Mouse (Mus musculus) intestine, postnatal 0 days (tissue): ENCODE data around the gene Adgrl4. TPM values are rescaled to one million over a fixed set of nuclear protein-coding genes. Genes with fewer than 3 reads are reported as not detected.

Experiments used
- ATAC-seq: fragments of 200-750 bp; cut with Nextera tagmentation; 2 replicates; pipeline ENCODE4 v1.8.0; 2017; ENCODE audit warnings: mild to moderate bottlenecking, moderate TSS enrichment, moderate library complexity
- H3K27ac ChIP-seq: fragments of 300-500 bp; sonication (generic); 2 replicates; pipeline ENCODE4 v1.5.1; 2014; ENCODE audit warnings: mild to moderate bottlenecking, low read depth, low read length, moderate library complexity
- H3K27me3 ChIP-seq: fragments of 300-500 bp; sonication (generic); replicated peaks from 2 replicates; pipeline ENCODE4 v1.6.1; 2014; ENCODE audit warnings: low read length, mixed read lengths; ENCODE audit not compliant: control insufficient read depth, insufficient read depth
- H3K36me3 ChIP-seq: fragments of 300-500 bp; sonication (generic); 2 replicates; pipeline ENCODE4 v1.6.1; 2014; ENCODE audit warnings: mild to moderate bottlenecking, moderate library complexity; ENCODE audit not compliant: control insufficient read depth, insufficient read depth
- H3K4me1 ChIP-seq: fragments of 300-500 bp; sonication (generic); replicated peaks from 2 replicates; pipeline ENCODE4 v1.6.1; 2014; ENCODE audit warnings: antibody characterized with exemption, low read length, mixed read lengths; ENCODE audit not compliant: control insufficient read depth, insufficient read depth
- H3K4me2 ChIP-seq: fragments of 300-500 bp; sonication (generic); replicated peaks from 2 replicates; pipeline ENCODE4 v1.6.1; 2014; ENCODE audit warnings: low read depth, mild to moderate bottlenecking, moderate library complexity
- H3K4me3 ChIP-seq: fragments of 300-500 bp; sonication (generic); 2 replicates; pipeline ENCODE4 v1.5.1; 2014; ENCODE audit warnings: low read depth, low read length
- H3K9ac ChIP-seq: fragments of 300-500 bp; sonication (generic); 2 replicates; pipeline ENCODE4 v1.6.1; 2014; ENCODE audit warnings: mild to moderate bottlenecking, low read depth, low read length
- H3K9me3 ChIP-seq: fragments of 300-500 bp; sonication (generic); 2 replicates; pipeline ENCODE4 v1.6.1; 2016; ENCODE audit warnings: mixed run types; ENCODE audit not compliant: control insufficient read depth
- CTCF ChIP-seq: sonication (generic); IDR thresholded peaks from 2 replicates; pipeline ENCODE4 v1.5.1; 2016; ENCODE audit warnings: low read depth, mild to moderate bottlenecking, control low read depth, antibody characterized with exemption, moderate library complexity
- WGBS: fragments of 180-500 bp; shearing (Covaris S2); extraction: QIAGEN DNeasy Blood & Tissue Kit; methylation state at CpG from one replicate; pipeline ENCODE4 v1.1.7; 2014; 5-methylcytosine and 5-hydroxymethylcytosine counted together
- polyA plus RNA-seq: library from polyadenylated mRNA; unstranded; fragments of >200 nt; fragmentation: Nextera tagmentation; extraction: Ambion mirVana; gene quantifications from 2 replicates; pipeline ENCODE4 v1.2.1, GENCODE M21; 2015

Gene Adgrl4
- polyA plus RNA-seq, 1 experiment from 2014 or later: 6.6 TPM

DNA sequence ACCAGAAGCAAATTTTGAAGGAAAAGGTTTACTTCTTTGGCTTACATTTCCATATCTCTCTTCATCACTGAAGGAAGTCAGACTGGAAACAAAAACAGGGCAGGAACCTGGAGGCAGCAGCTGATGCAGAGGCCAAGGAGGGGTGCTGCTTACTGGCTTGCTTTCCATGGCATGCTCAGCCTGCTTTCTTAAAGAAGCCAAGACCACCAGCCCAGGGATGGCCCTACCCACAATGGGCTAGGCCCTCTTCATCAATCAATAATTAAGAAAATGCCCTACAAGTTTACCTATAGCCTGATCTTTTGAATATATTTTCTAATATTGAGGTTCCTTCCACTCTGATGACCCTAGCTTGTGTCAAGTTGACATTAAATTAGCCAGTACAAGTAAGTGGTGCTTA, 20.8 kb upstream of the Adgrl4 start:
- no peak for TF ChIP-seq CTCF
- Histone ChIP-seq H3K4me1 (no peaks in the 10 kb centered on the region), H3K9me3 (no peaks in the 10 kb centered on the region), H3K9ac (no peak overlapping the region), H3K4me2 (no peak overlapping the region), H3K27me3 (no peaks in the 10 kb centered on the region), H3K27ac (no peak overlapping the region), H3K36me3 (no peaks in the 10 kb centered on the region), H3K4me3 (no peak overlapping the region)
- no peak for ATAC-seq

GRCm38 (mm10) chr3:151417688-151418572, 19.8 kb upstream of the Adgrl4 start:
- ATAC-seq: no peak
- WGBS: 51% methylated on average over 12 of the region's 12 CpGs

GRCm38 (mm10) chr3:151424326-151425207, 13.1 kb upstream of the Adgrl4 start:
- Histone ChIP-seq H3K9ac (no peak overlapping the region), H3K27me3 (no peaks in the 10 kb centered on the region), H3K4me3 (no peak overlapping the region), H3K4me1 (no peaks in the 10 kb centered on the region), H3K27ac (no peak overlapping the region), H3K9me3 (no peaks in the 10 kb centered on the region), H3K4me2 (no peak overlapping the region), H3K36me3 (no peaks in the 10 kb centered on the region)
- 71% methylated on average over 9 of the region's 9 CpGs for WGBS
- ATAC-seq: no peak
- TF ChIP-seq CTCF: no peak

More at GRCm38 (mm10) chr3:151417688-151418572, 19.8 kb upstream of the Adgrl4 start:
- Histone ChIP-seq H3K27me3 (no peaks in the 10 kb centered on the region), H3K4me2 (no peak overlapping the region), H3K4me3 (no peak overlapping the region), H3K9ac (no peak overlapping the region), H3K27ac (no peak overlapping the region), H3K36me3 (no peaks in the 10 kb centered on the region), H3K4me1 (no peaks in the 10 kb centered on the region), H3K9me3 (no peaks in the 10 kb centered on the region)
- no peak for TF ChIP-seq CTCF

DNA sequence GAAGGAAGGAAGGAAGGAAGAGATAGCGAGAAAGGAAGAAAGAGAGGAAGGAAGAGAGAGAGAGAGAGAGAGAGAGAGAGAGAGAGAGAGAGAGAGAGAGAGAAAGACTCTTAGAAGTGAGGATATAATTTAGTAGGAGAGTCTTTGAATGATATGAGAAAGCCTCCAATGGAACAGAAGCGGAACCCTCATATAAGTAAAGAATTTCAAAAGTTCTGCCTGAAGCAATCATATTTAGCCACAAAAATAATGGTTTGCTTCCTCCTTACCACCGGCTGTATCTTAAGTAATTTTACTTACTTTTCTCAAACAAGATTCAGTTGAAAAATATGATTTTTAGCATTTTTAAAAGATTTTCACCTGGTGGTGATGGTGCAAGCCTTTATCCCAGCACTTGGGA, 7.6 kb upstream of the Adgrl4 start:
- no peak for ATAC-seq
- no peaks in the 10 kb centered on the region for H3K36me3 ChIP-seq
- no peaks in the 10 kb centered on the region for H3K4me1 ChIP-seq
- no peak overlapping the region for H3K27ac ChIP-seq
- no peak overlapping the region for H3K9ac ChIP-seq
- H3K27me3 ChIP-seq: no peaks in the 10 kb centered on the region
- TF ChIP-seq CTCF: no peak
- no peak overlapping the region for H3K4me2 ChIP-seq
- no peaks in the 10 kb centered on the region for H3K9me3 ChIP-seq
- 90% methylated on average over 3 of the region's 3 CpGs for WGBS
- no peak overlapping the region for H3K4me3 ChIP-seq

DNA sequence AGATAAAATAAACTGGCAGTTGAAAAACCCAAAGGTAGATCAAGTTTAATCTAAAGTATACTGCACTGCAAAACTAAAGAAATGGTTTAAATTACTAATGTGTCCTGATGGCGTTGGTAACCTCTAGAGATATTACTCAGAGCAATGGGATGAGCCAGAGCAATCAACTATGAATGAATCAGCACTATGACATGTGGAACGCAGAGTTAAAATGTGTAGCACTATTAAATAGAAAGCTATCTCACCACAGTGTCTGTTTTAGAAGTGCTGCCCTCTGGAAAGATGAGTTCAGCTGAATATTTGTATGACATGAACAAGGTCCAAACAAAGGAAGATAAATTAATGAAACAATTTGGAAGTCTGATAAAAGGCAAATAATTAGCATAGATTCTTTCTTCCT, 6.2 kb upstream of the Adgrl4 start:
- Histone ChIP-seq H3K4me1 (no peaks in the 10 kb centered on the region), H3K27ac (no peak overlapping the region), H3K9me3 (no peaks in the 10 kb centered on the region), H3K4me3 (no peak overlapping the region), H3K4me2 (no peak overlapping the region), H3K36me3 (no peaks in the 10 kb centered on the region), H3K9ac (no peak overlapping the region), H3K27me3 (no peaks in the 10 kb centered on the region)
- WGBS: 66% methylated on average over 2 of the region's 2 CpGs
- TF ChIP-seq CTCF: no peak
- no peak for ATAC-seq

DNA sequence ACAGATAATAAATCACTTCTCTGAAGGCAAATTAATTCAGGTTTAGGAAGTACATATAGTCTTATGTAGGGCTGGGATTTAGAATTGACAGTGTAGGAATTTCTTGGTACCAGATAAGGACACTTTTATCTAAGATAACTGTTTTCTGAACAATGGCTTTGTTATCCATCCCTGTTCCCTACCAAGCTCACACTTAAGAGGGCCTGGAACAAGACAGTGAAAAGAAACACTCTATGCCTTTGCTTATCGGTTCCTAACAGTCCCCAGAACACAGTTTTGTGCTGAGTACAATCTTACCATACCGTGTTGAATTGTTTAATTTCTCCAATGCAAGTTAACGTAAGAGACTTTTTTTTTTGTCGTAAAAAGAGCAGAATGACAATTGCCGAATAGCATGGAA, 677 bp downstream of the Adgrl4 start:
- no peak overlapping the region for H3K4me3 ChIP-seq
- H3K9ac ChIP-seq: no peak overlapping the region
- no peak overlapping the region for H3K27ac ChIP-seq
- H3K4me1 ChIP-seq: no peaks in the 10 kb centered on the region
- no peak for ATAC-seq
- H3K36me3 ChIP-seq: no peaks in the 10 kb centered on the region
- no peaks in the 10 kb centered on the region for H3K27me3 ChIP-seq
- H3K9me3 ChIP-seq: no peaks in the 10 kb centered on the region
- 53% methylated on average over 5 of the region's 5 CpGs for WGBS
- H3K4me2 ChIP-seq: no peak overlapping the region
- TF ChIP-seq CTCF: no peak
